Mouse (Mus musculus): Measurements from ENCODE around the gene Fars2. TPM values are rescaled to one million over a fixed set of nuclear protein-coding genes. Genes with fewer than 3 reads are reported as not detected.

The Fars2 gene
- polyA plus RNA-seq, 1 experiment from 2014 or later, result 38.1 TPM

DNA sequence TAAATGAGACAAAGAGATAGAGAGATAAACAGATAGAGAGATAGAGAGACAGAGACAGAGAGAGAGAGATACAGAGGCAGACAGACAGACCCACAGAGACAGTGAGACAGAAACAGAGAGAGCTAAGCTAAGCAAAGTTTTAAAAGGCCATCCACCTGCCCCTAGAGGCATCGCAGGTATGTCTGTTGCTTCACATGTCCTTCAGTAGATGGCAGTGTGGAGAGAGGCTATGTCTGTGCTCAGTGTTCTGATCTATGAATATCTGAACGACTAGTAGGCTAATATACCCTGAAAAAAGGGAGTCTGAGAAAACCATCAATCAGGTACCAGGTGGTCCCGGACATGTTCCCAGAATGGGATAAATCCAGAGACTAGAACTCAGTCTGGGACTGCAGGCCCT is 537.0 kb downstream of the Fars2 start:
- Histone ChIP-seq H3K9me3 (ENCODE audit: control insufficient read depth, low read length) (no peaks in the 10 kb centered on the region), H3K4me1 (replicated peaks; ENCODE audit: control insufficient read depth, insufficient read depth, low read length) (no peaks in the 10 kb centered on the region), H3K27me3 (ENCODE audit: control insufficient read depth, insufficient read depth, low read depth, low read length) (no peaks in the 10 kb centered on the region), H3K4me2 (ENCODE audit: low read depth, low read length) (no peak overlapping the region), H3K27ac (ENCODE audit: low read length) (no peak overlapping the region), H3K4me3 (ENCODE audit: low read length) (no peak overlapping the region), H3K36me3 (ENCODE audit: control insufficient read depth, insufficient read depth, low read length) (no peaks in the 10 kb centered on the region), H3K9ac (ENCODE audit: low read length) (no peak overlapping the region)
- WGBS, result 73% methylated on average over 3 of the region's 3 CpGs
- ATAC-seq (ENCODE audit: low read depth), result no peak

DNA sequence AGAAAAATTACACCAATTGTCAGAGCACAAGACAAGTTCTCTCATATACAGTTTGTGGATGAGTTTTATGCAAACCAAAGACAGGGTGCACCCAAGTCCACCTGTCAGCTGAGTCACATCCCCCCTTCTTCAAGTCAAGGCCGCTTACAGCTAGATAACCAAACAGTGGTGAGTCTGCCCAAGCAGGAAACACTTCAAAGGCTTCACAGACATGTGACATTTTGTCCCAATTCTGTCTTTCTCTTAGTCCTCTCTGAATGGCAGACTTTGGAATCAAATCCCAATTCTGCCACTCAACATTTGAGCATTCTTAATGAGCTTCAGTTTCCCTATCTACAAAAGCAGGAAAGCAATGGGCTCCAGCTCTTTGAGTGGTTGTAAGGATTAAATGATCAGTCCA is 562.1 kb downstream of the Fars2 start:
- Histone ChIP-seq H3K36me3 (ENCODE audit: control insufficient read depth, insufficient read depth, low read length) (no peaks in the 10 kb centered on the region), H3K27ac (ENCODE audit: low read length) (no peak overlapping the region), H3K4me2 (ENCODE audit: low read depth, low read length) (no peak overlapping the region), H3K9ac (ENCODE audit: low read length) (no peak overlapping the region), H3K4me1 (replicated peaks; ENCODE audit: control insufficient read depth, insufficient read depth, low read length) (no peaks in the 10 kb centered on the region), H3K9me3 (ENCODE audit: control insufficient read depth, low read length) (no peaks in the 10 kb centered on the region), H3K27me3 (ENCODE audit: control insufficient read depth, insufficient read depth, low read depth, low read length) (no peaks in the 10 kb centered on the region), H3K4me3 (ENCODE audit: low read length) (no peak overlapping the region)
- whole genome bisulfite sequencing, result 56% methylated on average over 1 of the region's 1 CpGs
- no peak for ATAC-seq (ENCODE audit: low read depth)

- H3K27me3 ChIP-seq (ENCODE audit: control insufficient read depth, insufficient read depth, low read depth, low read length), result no peaks in the 10 kb centered on the region
- H3K4me3 ChIP-seq (ENCODE audit: low read length), result no peak overlapping the region
- no peak for ATAC-seq (ENCODE audit: low read depth)
- 89% methylated on average over 8 of the region's 8 CpGs for WGBS
- no peak overlapping the region for H3K9ac ChIP-seq (ENCODE audit: low read length)
- no peaks in the 10 kb centered on the region for H3K4me1 ChIP-seq (replicated peaks; ENCODE audit: control insufficient read depth, insufficient read depth, low read length)
- no peak overlapping the region for H3K4me2 ChIP-seq (ENCODE audit: low read depth, low read length)
- no peak overlapping the region for H3K27ac ChIP-seq (ENCODE audit: low read length)
- H3K9me3 ChIP-seq (ENCODE audit: control insufficient read depth, low read length), result no peaks in the 10 kb centered on the region
- H3K36me3 ChIP-seq (ENCODE audit: control insufficient read depth, insufficient read depth, low read length), result no peaks in the 10 kb centered on the region
Measured at GRCm38 (mm10) chr13:36680690-36681355, 563.6 kb downstream of the Fars2 start.

- Histone ChIP-seq H3K4me2 (ENCODE audit: low read depth, low read length) (no peak overlapping the region), H3K4me1 (replicated peaks; ENCODE audit: control insufficient read depth, insufficient read depth, low read length) (no peaks in the 10 kb centered on the region), H3K27me3 (ENCODE audit: control insufficient read depth, insufficient read depth, low read depth, low read length) (no peaks in the 10 kb centered on the region), H3K9ac (ENCODE audit: low read length) (no peak overlapping the region), H3K9me3 (ENCODE audit: control insufficient read depth, low read length) (no peaks in the 10 kb centered on the region; the same call in 1 of the 2 replicates), H3K4me3 (ENCODE audit: low read length) (no peak overlapping the region), H3K27ac (ENCODE audit: low read length) (no peak overlapping the region), H3K36me3 (ENCODE audit: control insufficient read depth, insufficient read depth, low read length) (no peaks in the 10 kb centered on the region)
- 50% methylated on average over 4 of the region's 4 CpGs for whole genome bisulfite sequencing
- no peak for ATAC-seq (ENCODE audit: low read depth)
Measured at GRCm38 (mm10) chr13:36683581-36683980, 566.4 kb downstream of the Fars2 start.

DNA sequence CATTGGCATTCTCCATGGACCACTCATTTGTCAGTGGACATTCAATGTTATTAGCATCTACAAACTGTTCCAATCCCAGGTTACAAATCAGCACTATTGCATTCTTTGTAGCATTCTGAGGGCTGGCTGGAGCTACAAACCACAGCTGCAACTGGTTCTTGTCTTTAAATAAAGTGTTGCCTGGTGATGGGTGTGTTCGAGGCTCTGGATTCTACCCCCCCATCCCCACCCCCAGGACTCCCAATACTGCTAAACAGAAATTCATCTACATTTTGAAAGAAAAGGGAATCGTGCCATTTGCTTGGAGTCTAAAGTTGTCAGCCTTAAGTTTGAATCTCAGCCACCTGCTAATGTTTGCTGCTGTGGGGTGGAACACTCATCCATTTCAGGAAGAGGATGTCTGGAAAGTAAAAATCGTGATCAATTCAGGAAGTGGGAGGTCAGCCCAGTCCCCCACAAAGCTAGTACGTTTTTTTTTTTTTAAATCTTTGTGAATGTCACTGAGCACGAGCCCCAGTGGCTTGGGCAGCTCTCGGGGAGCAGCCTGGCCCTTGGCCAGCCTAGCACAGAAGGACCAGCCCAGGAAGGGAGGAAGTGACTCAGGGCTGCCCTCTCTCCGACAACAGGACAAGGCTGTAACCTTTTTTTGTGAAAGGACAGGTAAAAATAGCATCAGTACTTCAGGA is 578.4 kb downstream of the Fars2 start:
- 39% methylated on average over 7 of the region's 7 CpGs for WGBS
- ATAC-seq (ENCODE audit: low read depth), result no peak
- Histone ChIP-seq H3K27ac (ENCODE audit: low read length) (no peak overlapping the region), H3K4me1 (replicated peaks; ENCODE audit: control insufficient read depth, insufficient read depth, low read length) (0 out of 2 replicates have a peak, but pooled peaks cover 3% of the 10 kb centered on the region), H3K9me3 (ENCODE audit: control insufficient read depth, low read length) (no peaks in the 10 kb centered on the region), H3K36me3 (ENCODE audit: control insufficient read depth, insufficient read depth, low read length) (no peaks in the 10 kb centered on the region), H3K9ac (ENCODE audit: low read length) (no peak overlapping the region), H3K27me3 (ENCODE audit: control insufficient read depth, insufficient read depth, low read depth, low read length) (no peaks in the 10 kb centered on the region), H3K4me3 (ENCODE audit: low read length) (no peak overlapping the region), H3K4me2 (ENCODE audit: low read depth, low read length) (no peak overlapping the region)

DNA sequence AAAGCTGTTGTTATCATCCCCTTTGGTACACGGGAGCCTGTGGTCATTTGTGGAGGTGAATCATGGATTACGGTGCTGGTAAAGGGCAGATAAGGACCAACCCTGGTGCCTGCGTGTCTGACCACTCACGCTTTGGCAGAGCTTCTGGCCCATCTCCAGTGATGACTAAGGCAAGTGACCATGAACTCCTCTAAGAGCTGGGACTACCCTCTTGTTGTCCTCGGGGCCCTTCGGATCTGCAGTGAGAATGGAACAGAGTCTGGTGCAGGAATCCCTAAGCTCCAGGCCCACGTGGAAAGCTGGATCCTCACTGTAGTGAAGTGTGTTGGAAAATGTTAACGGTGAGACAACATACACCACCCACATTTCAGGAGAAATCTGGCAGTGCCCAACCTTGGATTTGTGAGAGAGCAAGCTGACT is 579.1 kb downstream of the Fars2 start:
- Histone ChIP-seq H3K9ac (ENCODE audit: low read length) (no peak overlapping the region), H3K27me3 (ENCODE audit: control insufficient read depth, insufficient read depth, low read depth, low read length) (no peaks in the 10 kb centered on the region), H3K9me3 (ENCODE audit: control insufficient read depth, low read length) (no peaks in the 10 kb centered on the region), H3K27ac (ENCODE audit: low read length) (no peak overlapping the region), H3K4me1 (replicated peaks; ENCODE audit: control insufficient read depth, insufficient read depth, low read length) (0 out of 2 replicates have a peak, but pooled peaks cover 3% of the 10 kb centered on the region), H3K4me2 (ENCODE audit: low read depth, low read length) (no peak overlapping the region), H3K4me3 (ENCODE audit: low read length) (no peak overlapping the region), H3K36me3 (ENCODE audit: control insufficient read depth, insufficient read depth, low read length) (no peaks in the 10 kb centered on the region)
- ATAC-seq (ENCODE audit: low read depth), result no peak
- WGBS, result 72% methylated on average over 8 of the region's 8 CpGs

- Histone ChIP-seq H3K9ac (ENCODE audit: low read length) (no peak overlapping the region), H3K27ac (ENCODE audit: low read length) (no peak overlapping the region), H3K4me1 (replicated peaks; ENCODE audit: control insufficient read depth, insufficient read depth, low read length) (no peaks in the 10 kb centered on the region), H3K9me3 (ENCODE audit: control insufficient read depth, low read length) (no peaks in the 10 kb centered on the region), H3K27me3 (ENCODE audit: control insufficient read depth, insufficient read depth, low read depth, low read length) (no peaks in the 10 kb centered on the region), H3K4me3 (ENCODE audit: low read length) (no peak overlapping the region), H3K4me2 (ENCODE audit: low read depth, low read length) (no peak overlapping the region), H3K36me3 (ENCODE audit: control insufficient read depth, insufficient read depth, low read length) (no peaks in the 10 kb centered on the region)
- 45% methylated on average over 3 of the region's 3 CpGs for WGBS
- ATAC-seq (ENCODE audit: low read depth), result no peak
Measured at GRCm38 (mm10) chr13:36707088-36707690, 590.0 kb downstream of the Fars2 start.

- no peak for ATAC-seq (ENCODE audit: low read depth)
- H3K27ac ChIP-seq (ENCODE audit: low read length), result no peak overlapping the region
- WGBS, result 42% methylated on average over 2 of the region's 2 CpGs
- no peaks in the 10 kb centered on the region for H3K27me3 ChIP-seq (ENCODE audit: control insufficient read depth, insufficient read depth, low read depth, low read length)
- H3K9ac ChIP-seq (ENCODE audit: low read length), result no peak overlapping the region
- no peaks in the 10 kb centered on the region for H3K4me1 ChIP-seq (replicated peaks; ENCODE audit: control insufficient read depth, insufficient read depth, low read length)
- no peaks in the 10 kb centered on the region for H3K36me3 ChIP-seq (ENCODE audit: control insufficient read depth, insufficient read depth, low read length)
- no peak overlapping the region for H3K4me2 ChIP-seq (ENCODE audit: low read depth, low read length)
- no peaks in the 10 kb centered on the region for H3K9me3 ChIP-seq (ENCODE audit: control insufficient read depth, low read length)
- no peak overlapping the region for H3K4me3 ChIP-seq (ENCODE audit: low read length)
Measured at GRCm38 (mm10) chr13:36714101-36714500, 596.9 kb downstream of the Fars2 start.

DNA sequence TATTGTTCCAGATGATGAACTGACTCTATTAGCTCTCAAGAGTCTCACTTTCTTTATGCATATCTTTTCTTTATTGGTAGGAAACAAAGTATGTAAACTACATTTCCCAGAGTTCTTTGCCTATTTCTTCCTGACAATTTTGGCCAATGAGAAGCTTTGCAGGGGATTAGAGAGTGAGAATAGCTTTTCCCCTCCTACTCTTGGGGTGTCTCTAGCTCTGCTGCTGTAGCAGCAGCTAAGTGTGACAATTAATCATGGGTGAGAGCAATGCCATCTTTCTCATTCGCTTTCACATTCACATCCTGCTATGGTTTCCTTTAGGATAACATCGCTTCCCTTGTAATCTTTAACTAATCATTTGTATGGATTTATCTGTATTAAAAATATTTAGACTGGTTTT is 599.5 kb downstream of the Fars2 start:
- Histone ChIP-seq H3K36me3 (ENCODE audit: control insufficient read depth, insufficient read depth, low read length) (no peaks in the 10 kb centered on the region), H3K9ac (ENCODE audit: low read length) (no peak overlapping the region), H3K4me2 (ENCODE audit: low read depth, low read length) (no peak overlapping the region), H3K27me3 (ENCODE audit: control insufficient read depth, insufficient read depth, low read depth, low read length) (peaks cover 5% of the 10 kb centered on the region), H3K4me1 (replicated peaks; ENCODE audit: control insufficient read depth, insufficient read depth, low read length) (no peaks in the 10 kb centered on the region), H3K27ac (ENCODE audit: low read length) (no peak overlapping the region), H3K4me3 (ENCODE audit: low read length) (no peak overlapping the region), H3K9me3 (ENCODE audit: control insufficient read depth, low read length) (no peaks in the 10 kb centered on the region)
- 37% methylated on average over 2 of the region's 2 CpGs for WGBS
- ATAC-seq (ENCODE audit: low read depth), result no peak
